Mouse (Mus musculus) spleen, adult 10 weeks (tissue): Measurements from ENCODE around the gene Vmn1r192. TPM values are rescaled to one million over a fixed set of nuclear protein-coding genes. Genes with fewer than 3 reads are reported as not detected.

Experiments
- polyA plus RNA-seq: library from polyadenylated mRNA; stranded (reverse); fragments of 350-450 nt; fragmentation: Illumina TruSeq; extraction: RNeasy Lipid Tissue Mini Kit (QIAGEN cat#74804); gene quantifications from one replicate; pipeline ENCODE4 v1.2.3, GENCODE M21; 2015; ENCODE audit warnings: low replicate concordance; ENCODE audit not compliant: insufficient read depth

Vmn1r192 gene
- polyA plus RNA-seq: not detected

GRCm38 (mm10) chr13:22191041-22191440, at the start of gene Vmn1r192:
TSS of gene Vmn1r192 (minus strand) at chr13:22191141.

DNA sequence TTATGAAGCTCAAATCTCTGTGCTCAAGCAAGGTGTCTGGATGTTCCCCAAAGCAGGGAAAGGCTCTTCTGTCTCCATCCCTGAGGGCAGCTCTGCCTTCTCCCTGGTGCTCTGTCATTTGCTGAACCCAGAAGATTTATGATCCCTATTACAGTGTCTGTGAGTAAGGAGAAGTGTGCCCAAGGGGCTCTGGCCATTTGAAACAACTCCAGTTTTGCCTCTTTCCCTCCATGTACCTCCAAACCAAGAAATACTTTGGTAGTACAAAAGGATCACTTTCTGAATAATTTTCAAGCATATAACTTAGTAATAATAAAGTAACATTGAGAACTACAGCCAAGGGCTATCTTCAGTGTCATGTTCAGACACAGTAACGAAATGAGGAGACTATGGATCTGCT, 32.1 kb upstream of the Vmn1r192 start, which contains the start of gene Vmn1r193:
TSS of gene Vmn1r193 (minus strand) at position 101 of the 400 bp plus-strand sequence.

DNA sequence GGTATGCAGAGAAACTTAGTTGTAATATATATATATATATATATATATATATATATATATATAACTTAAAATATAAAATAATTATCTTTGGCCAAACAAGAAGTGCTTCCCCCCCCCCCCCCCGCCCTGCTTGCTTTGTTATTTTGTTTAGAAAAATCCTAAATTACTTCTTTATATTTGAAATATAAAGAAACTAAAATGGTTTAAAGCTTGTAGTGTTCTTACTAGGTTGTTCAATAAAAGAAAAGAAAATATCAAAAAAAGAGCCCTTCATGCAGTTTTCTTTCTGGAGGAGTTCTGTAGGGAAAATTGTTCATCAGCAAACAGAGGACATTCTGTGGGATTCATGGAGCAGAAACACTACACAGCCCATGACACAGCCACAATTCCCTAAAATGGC, 7.1 kb downstream of the Vmn1r192 start, which contains the start of gene Vmn1r191:
TSS of gene Vmn1r191 (minus strand) at position 101 of the 400 bp plus-strand sequence.

Other genes with a start within 250 kb of the Vmn1r192 start
- gene Zfp184, start 246.0 kb downstream of the Vmn1r192 start, polyA plus RNA-seq: 1.2 TPM
- gene Pom121l2, start 209.9 kb downstream of the Vmn1r192 start, polyA plus RNA-seq: not detected
- 1.6 TPM for gene Prss16, start 181.4 kb downstream of the Vmn1r192 start, polyA plus RNA-seq
- not detected for gene Hist1h2ah, start 155.6 kb downstream of the Vmn1r192 start, polyA plus RNA-seq
- gene Hist1h2bk, start 155.3 kb downstream of the Vmn1r192 start, polyA plus RNA-seq: not detected
- gene Hist1h4i, start 149.8 kb downstream of the Vmn1r192 start, polyA plus RNA-seq: 7.6 TPM
- not detected for gene Hist1h2ag, start 148.2 kb downstream of the Vmn1r192 start, polyA plus RNA-seq
- not detected for gene Hist1h2bj, start 147.9 kb downstream of the Vmn1r192 start, polyA plus RNA-seq
- gene Vmn1r188, start 106.7 kb downstream of the Vmn1r192 start, polyA plus RNA-seq: not detected
- not detected for gene Vmn1r189, start 85.3 kb downstream of the Vmn1r192 start, polyA plus RNA-seq
- not detected for gene Vmn1r191, start 7.2 kb downstream of the Vmn1r192 start, polyA plus RNA-seq
- gene Vmn1r193, start 32.0 kb upstream of the Vmn1r192 start, polyA plus RNA-seq: not detected
- gene Vmn1r194, start 53.1 kb upstream of the Vmn1r192 start, polyA plus RNA-seq: not detected
- not detected for gene Vmn1r195, start 79.4 kb upstream of the Vmn1r192 start, polyA plus RNA-seq
- not detected for gene Vmn1r196, start 98.8 kb upstream of the Vmn1r192 start, polyA plus RNA-seq
- not detected for gene Vmn1r197, start 133.4 kb upstream of the Vmn1r192 start, polyA plus RNA-seq
- not detected for gene Vmn1r198, start 159.2 kb upstream of the Vmn1r192 start, polyA plus RNA-seq
- not detected for gene Vmn1r199, start 188.7 kb upstream of the Vmn1r192 start, polyA plus RNA-seq
- not detected for gene Vmn1r200, start 199.2 kb upstream of the Vmn1r192 start, polyA plus RNA-seq